30 mouse cellular contexts compared by ENCODE assay signal in genomic region chr10:117757259-117757658, GRCm38 (mm10).
"Had no signal": no experiment of that assay in that cellular context is flagged by ENCODE, and none has a peak within 500 bp of the region (broad histone marks: within the 10 kb centered on the region; RNA-seq: fewer than 3 reads in every experiment).

No protein-coding gene starts in this region.

- H3K4me1 ChIP-seq: limb, embryonic 10.5 days; limb, embryonic 12.5 days; limb, embryonic 13.5 days; limb, embryonic 15.5 days; liver, embryonic 12.5 days; lung, embryonic 15.5 days; midbrain, embryonic 10.5 days; midbrain, embryonic 12.5 days; midbrain, embryonic 13.5 days; midbrain, embryonic 15.5 days had no signal

- DNase-seq: left cerebral cortex, postnatal 4 days; liver; liver, embryonic 13.5 days; liver, postnatal 0 days; lung, adult 18-20 months; lung, adult 2 months; lung, embryonic 14.5 days; lung, postnatal 10 days; lung, postnatal 14 days; lung, postnatal 36 days; lung, postnatal 4 days had no signal

- ATAC-seq: liver, embryonic 12.5 days; liver, postnatal 0 days; lung, postnatal 0 days; midbrain, embryonic 13.5 days; midbrain, embryonic 15.5 days; midbrain, embryonic 16.5 days had no signal

- H3K9ac ChIP-seq: limb, embryonic 12.5 days; limb, embryonic 13.5 days; limb, embryonic 15.5 days; liver, embryonic 12.5 days; liver, embryonic 13.5 days; liver, embryonic 14.5 days; liver, embryonic 15.5 days; liver, postnatal 0 days; lung, embryonic 14.5 days; lung, embryonic 15.5 days; midbrain, embryonic 12.5 days; midbrain, embryonic 13.5 days; midbrain, embryonic 15.5 days had no signal

- H3K9me3 ChIP-seq: limb, embryonic 10.5 days; limb, embryonic 12.5 days; limb, embryonic 13.5 days; limb, embryonic 15.5 days; liver, embryonic 12.5 days; liver, embryonic 13.5 days; liver, embryonic 15.5 days; lung, embryonic 15.5 days; megakaryocyte, embryonic 14.5 days; midbrain, embryonic 10.5 days; midbrain, embryonic 12.5 days; midbrain, embryonic 13.5 days; midbrain, embryonic 15.5 days had no signal

- H3K27me3 ChIP-seq: limb, embryonic 12.5 days; limb, embryonic 13.5 days; limb, embryonic 15.5 days; liver, embryonic 12.5 days; liver, embryonic 13.5 days; liver, embryonic 15.5 days; lung, embryonic 15.5 days; megakaryocyte, embryonic 14.5 days; midbrain, embryonic 12.5 days; midbrain, embryonic 13.5 days; midbrain, embryonic 15.5 days had no signal

- H3K27ac ChIP-seq: left cerebral cortex, adult 2 months; limb, embryonic 10.5 days; limb, embryonic 12.5 days; limb, embryonic 13.5 days; limb, embryonic 15.5 days; liver, embryonic 12.5 days; liver, embryonic 13.5 days; liver, embryonic 14.5 days; liver, embryonic 15.5 days; lung, embryonic 15.5 days; macrophage; midbrain, embryonic 10.5 days; midbrain, embryonic 12.5 days; midbrain, embryonic 13.5 days; midbrain, embryonic 15.5 days had no signal

- H3K4me3 ChIP-seq: left cerebral cortex, adult 2 months; limb, embryonic 10.5 days; limb, embryonic 12.5 days; limb, embryonic 13.5 days; limb, embryonic 15.5 days; liver, embryonic 12.5 days; liver, embryonic 13.5 days; liver, embryonic 15.5 days; lung, embryonic 15.5 days; megakaryocyte, embryonic 14.5 days; midbrain, embryonic 10.5 days; midbrain, embryonic 12.5 days; midbrain, embryonic 13.5 days; midbrain, embryonic 15.5 days; myocyte had no signal

- H3K4me2 ChIP-seq: limb, embryonic 12.5 days; limb, embryonic 13.5 days; limb, embryonic 15.5 days; liver, embryonic 11.5 days; liver, embryonic 12.5 days; liver, embryonic 13.5 days; liver, embryonic 15.5 days; lung, embryonic 14.5 days; lung, embryonic 15.5 days; midbrain, embryonic 12.5 days; midbrain, embryonic 13.5 days; midbrain, embryonic 15.5 days had no signal
